Mouse (Mus musculus) spleen, adult 2 months (tissue): Measurements from ENCODE around the gene Fcer1g. TPM values are rescaled to one million over a fixed set of nuclear protein-coding genes. Genes with fewer than 3 reads are reported as not detected.

Experiments
- DNase-seq, 2 experiments: peaks; one replicate each; pipeline versions ENCODE4 v3.0.0 to v3.0.0-alpha.2; 2012 to 2021; ENCODE audit warnings: low spot score in 2 of 2, low read depth in 1 of 2
- H3K27ac ChIP-seq: fragments of 200-500 bp; 2 replicates; pipeline ENCODE4 v1.5.1; 2012; ENCODE audit warnings: low read length, inconsistent platforms; ENCODE audit not compliant: insufficient read depth
- H3K27me3 ChIP-seq: fragments of 200-500 bp; 2 replicates; pipeline ENCODE4 v1.6.1; 2012; ENCODE audit warnings: mild to moderate bottlenecking, moderate library complexity, low read length, inconsistent platforms; ENCODE audit not compliant: control insufficient read depth, insufficient read depth
- H3K36me3 ChIP-seq: fragments of 200-500 bp; 2 replicates; pipeline ENCODE4 v1.6.1; 2012; ENCODE audit warnings: mild to moderate bottlenecking, low read length, inconsistent platforms; ENCODE audit not compliant: control insufficient read depth, insufficient read depth
- H3K4me1 ChIP-seq: fragments of 200-500 bp; 2 replicates; pipeline ENCODE4 v1.6.1; 2011; ENCODE audit warnings: inconsistent platforms; ENCODE audit not compliant: control insufficient read depth, insufficient read depth, insufficient read length
- H3K4me3 ChIP-seq: fragments of 200-500 bp; 2 replicates; pipeline ENCODE4 v1.5.1; 2011; ENCODE audit warnings: mild to moderate bottlenecking, inconsistent platforms; ENCODE audit not compliant: insufficient read depth, insufficient read length; ENCODE audit errors: extremely low read depth
- CTCF ChIP-seq: fragments of 200-500 bp; IDR thresholded peaks from 2 replicates; pipeline ENCODE4 v1.5.1; 2011; ENCODE audit warnings: mild to moderate bottlenecking, inconsistent platforms; ENCODE audit not compliant: insufficient read depth, insufficient read length, insufficient replicate concordance; ENCODE audit errors: extremely low read depth
- POLR2A ChIP-seq: fragments of 200-500 bp; IDR thresholded peaks from 2 replicates; pipeline ENCODE4 v1.6.1; 2011; ENCODE audit warnings: low read depth, low read length, inconsistent platforms
- WGBS: fragments of 180-500 bp; shearing (Covaris S2); methylation state at CpG from one replicate; pipeline ENCODE4 v1.1.7; 2018; 5-methylcytosine and 5-hydroxymethylcytosine counted together
- polyA plus RNA-seq: library from polyadenylated mRNA; depleted of rRNA; stranded (reverse); fragments of >200 nt; gene quantifications from 2 replicates; pipeline ENCODE4 v1.2.3, GENCODE M21; 2012

Gene Fcer1g
- polyA plus RNA-seq, 1 experiment = 307 TPM

DNA sequence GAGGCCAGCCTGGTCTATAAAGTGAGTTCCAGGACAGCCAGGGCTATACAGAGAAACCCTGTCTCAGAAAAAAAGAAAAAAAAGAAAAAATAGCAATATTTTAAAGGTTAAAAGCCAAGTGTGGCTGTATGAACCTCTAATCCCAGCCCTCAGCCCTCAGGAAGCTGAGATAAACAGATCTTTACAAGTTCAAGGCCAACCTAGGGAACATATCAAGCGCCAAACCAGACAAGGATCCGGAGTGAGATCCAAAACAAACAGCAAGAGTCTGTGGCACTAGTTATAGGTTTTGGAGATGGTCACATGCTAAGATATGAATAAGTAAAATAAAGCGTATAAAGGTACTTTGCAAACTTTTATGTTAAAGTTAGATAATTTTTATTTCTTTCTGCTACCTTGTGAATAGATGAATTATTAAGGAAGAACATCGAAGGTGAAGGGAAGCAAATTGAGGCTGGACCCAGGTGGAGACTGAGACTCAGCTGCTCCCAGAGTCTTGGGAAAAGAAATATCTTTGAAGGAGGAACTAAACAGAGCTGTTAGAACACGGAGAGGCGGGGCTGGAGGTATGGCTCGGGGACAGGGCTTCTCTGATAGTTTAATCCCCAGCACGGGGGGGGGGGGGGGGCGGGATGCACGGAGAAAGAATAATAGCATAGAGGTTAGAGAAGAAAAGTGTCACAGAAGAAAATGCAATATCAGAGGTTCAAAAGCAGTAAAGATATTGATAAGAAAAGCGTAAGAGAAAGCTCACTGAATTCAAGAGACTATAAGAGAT is 30.5 kb downstream of the Fcer1g start:
- H3K27ac ChIP-seq = no peak overlapping the region
- TF ChIP-seq POLR2A (no peak), CTCF (no peak)
- DNase-seq = no peak
- no peaks in the 10 kb centered on the region for H3K36me3 ChIP-seq
- 51% methylated on average over 11 of the region's 11 CpGs for WGBS
- H3K4me1 ChIP-seq = no peaks in the 10 kb centered on the region
- no peaks in the 10 kb centered on the region for H3K27me3 ChIP-seq
- H3K4me3 ChIP-seq = no peak overlapping the region

DNA sequence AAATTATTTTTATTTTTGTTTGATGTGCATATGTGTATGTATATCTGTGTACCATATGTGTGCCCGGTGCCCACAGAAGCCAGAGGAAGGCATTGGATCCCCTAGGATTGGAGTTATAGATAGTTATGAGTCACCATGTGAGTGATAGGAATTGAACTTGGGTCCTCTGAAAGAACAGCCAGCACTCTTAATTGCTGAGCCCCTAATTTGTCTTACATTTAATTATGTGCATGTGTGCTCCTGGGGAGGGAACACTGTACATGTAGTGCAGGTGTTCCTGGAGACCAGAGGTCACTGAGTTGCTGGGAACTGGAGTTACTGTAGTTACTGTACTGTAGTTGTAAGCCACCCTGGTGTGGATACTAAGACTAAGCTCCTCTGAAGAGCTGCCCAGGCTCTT is 33.4 kb downstream of the Fcer1g start:
- Histone ChIP-seq H3K27ac (no peak overlapping the region), H3K36me3 (no peaks in the 10 kb centered on the region), H3K4me3 (no peak overlapping the region), H3K4me1 (peaks cover 2% of the 10 kb centered on the region; the same call in 1 of the 2 replicates), H3K27me3 (0 out of 2 replicates have a peak, but pooled peaks cover 2% of the 10 kb centered on the region)
- 94% methylated on average over 1 of the region's 1 CpGs for WGBS
- TF ChIP-seq CTCF = no peak
- no peak for TF ChIP-seq POLR2A
- no peak for DNase-seq

DNA sequence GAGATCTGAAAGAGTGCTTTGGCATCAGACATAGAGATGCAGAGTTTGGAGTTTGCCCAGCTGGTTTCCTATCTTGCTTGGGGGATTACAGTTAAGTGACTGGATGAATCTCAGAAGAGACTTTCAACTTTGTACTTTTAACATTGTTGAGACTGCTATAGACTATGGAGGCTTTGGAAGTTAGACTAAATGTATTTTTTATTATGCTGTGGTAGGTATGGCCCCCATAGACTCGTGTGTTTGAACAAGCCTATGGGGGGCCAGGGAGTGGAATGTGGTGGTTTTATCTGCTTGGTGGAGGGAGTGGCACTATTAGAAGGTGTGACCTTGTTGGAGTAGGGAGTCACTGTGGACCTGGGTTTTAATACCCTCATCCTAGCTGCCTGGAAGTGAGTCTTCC is 34.6 kb downstream of the Fcer1g start:
- Histone ChIP-seq H3K4me3 (no peak overlapping the region), H3K27me3 (peaks cover 6% of the 10 kb centered on the region; the same call in 1 of the 2 replicates), H3K4me1 (peaks cover 6% of the 10 kb centered on the region; the same call in 1 of the 2 replicates), H3K27ac (no peak overlapping the region), H3K36me3 (no peaks in the 10 kb centered on the region)
- DNase-seq = no peak
- 74% methylated on average over 1 of the region's 1 CpGs for WGBS
- no peak for TF ChIP-seq POLR2A
- no peak for TF ChIP-seq CTCF

DNA sequence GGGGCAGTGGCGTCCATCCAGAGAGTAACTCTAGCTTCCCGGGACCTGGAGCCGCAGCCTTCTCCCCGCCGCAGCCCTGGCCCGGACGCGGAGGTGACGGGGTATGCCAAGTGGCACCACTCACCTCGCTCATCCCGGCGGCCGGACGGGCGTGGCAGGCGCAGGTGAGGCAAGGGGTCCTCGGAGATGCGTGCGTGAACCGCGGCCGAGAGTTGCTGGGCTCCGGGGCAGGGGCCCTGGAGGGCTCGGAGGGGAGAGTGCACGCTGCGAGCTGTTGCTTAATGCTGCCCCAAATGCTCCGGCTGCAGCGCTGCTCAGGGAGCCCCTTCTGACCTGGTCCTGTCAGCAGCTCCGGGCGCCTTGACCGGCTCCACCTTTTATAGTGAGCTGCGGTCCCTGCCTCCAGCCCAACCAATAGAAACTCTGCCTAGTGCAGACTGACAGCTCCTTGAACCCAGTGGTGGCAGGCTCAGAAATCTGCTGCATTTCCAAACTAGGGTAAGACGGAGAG is 38.2 kb downstream of the Fcer1g start, which contains the start of gene Pcp4l1:
Gene Pcp4l1 (minus strand): TSS at position 382 of the 511 bp plus-strand sequence.
- 2% methylated on average over 33 of the region's 33 CpGs for WGBS
- Histone ChIP-seq H3K36me3 (no peaks in the 10 kb centered on the region), H3K27ac (no peak within 1 kb of the TSS), H3K4me1 (peaks cover 6% of the 10 kb centered on the region; the same call in 1 of the 2 replicates), H3K4me3 (peak within 1 kb of the TSS; percentile 38; the same call in 1 of the 2 replicates), H3K27me3 (peaks cover 6% of the 10 kb centered on the region; the same call in 1 of the 2 replicates)
- DNase-seq = no peak
- no peak for TF ChIP-seq CTCF
- no peak for TF ChIP-seq POLR2A

DNA sequence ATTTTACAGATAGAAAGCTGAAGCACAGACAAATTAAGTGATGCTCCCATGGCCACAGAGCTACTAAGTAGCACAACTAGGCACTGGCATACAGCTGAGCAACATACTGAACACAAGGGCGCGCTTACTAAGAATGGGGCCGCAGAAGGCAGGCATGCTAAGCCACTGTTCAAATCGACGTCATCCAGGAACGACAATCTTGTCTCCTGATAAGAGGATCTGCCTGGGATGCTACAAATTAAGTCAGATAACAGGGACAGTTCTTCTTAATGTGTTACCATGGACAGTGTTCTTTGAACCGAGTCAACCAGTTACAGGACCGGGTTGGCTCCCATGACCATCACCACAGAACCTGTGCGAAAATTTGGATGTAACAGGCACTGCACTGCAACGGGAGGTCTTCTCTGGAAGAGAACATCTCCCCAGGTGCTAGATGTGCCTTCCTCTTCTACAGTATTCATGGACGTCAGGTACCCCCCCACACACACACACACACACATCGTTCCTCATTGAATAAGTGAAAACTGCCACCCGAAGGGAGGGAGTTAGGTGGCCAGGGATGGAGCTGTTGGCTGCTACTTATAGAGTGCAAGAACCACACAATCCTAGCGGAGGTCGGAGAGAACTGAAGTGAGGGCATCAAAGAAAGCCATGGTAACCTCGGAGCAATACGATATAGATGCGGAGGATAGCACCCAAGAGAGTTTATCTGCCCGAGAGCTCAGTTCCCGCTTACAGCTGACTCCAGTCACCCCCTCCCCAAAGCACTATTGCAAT is 38.9 kb downstream of the Fcer1g start:
- H3K4me1 ChIP-seq = peaks cover 6% of the 10 kb centered on the region; the same call in 1 of the 2 replicates
- H3K27ac ChIP-seq = no peak overlapping the region
- peak overlapping the region; percentile 38; the same call in 1 of the 2 replicates for H3K4me3 ChIP-seq
- peaks cover 6% of the 10 kb centered on the region; the same call in 1 of the 2 replicates for H3K27me3 ChIP-seq
- TF ChIP-seq CTCF (no peak), POLR2A (no peak)
- no peak for DNase-seq
- no peaks in the 10 kb centered on the region for H3K36me3 ChIP-seq
- WGBS = 32% methylated on average over 20 of the region's 20 CpGs

DNA sequence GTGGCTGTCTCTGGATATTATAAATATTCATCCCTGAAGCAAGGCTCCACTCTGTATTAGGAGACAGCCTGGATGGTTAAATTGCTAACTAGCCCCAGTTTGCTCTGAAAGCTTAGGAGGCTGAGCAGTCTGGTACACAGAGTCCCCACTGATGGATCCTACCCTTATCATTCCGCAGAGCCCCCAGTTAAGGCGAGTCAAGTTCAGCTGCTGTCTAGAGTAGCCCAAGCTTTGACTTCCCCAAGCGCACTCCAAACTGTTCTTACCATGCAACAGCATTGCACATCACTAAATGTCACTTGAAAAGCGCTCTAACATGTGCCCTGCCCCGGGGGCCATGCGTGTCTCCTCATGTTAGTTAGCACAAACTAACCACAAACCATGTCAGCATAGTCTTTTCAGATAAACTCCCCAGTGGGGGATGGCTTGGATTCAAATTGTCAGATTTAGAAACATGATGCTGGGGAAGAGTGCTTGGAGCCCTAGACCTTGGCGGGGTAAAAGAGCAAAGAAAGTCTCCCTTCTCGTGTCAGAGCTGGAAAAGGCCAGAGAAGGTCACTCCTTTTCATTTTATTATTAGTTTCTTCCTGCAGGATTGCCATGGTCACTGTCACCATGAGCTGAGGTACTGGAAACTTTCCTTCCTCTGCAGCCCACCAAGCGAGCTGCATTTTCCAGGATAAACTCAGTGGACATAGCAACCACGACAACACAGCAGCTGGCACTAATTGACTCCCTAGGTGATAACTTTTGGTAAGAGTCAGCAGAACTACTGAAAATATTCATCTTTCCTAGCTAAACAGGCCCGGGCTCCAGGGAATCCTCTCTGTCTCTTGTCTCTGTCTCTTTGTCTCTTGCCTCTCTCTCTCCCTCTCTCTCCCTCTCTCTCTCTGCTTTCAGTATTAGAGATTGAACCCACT is 40.0 kb downstream of the Fcer1g start:
- Histone ChIP-seq H3K36me3 (no peaks in the 10 kb centered on the region), H3K4me1 (peaks cover 6% of the 10 kb centered on the region; the same call in 1 of the 2 replicates), H3K27ac (no peak overlapping the region), H3K27me3 (peaks cover 6% of the 10 kb centered on the region; the same call in 1 of the 2 replicates), H3K4me3 (no peak overlapping the region)
- no peak for DNase-seq
- TF ChIP-seq POLR2A (no peak), CTCF (no peak)
- 57% methylated on average over 11 of the region's 11 CpGs for WGBS
